Mouse (Mus musculus) liver, postnatal 0 days (tissue): ENCODE data around the gene Syncrip.

Experiments used
- CTCF ChIP-seq: sonication (generic); IDR thresholded peaks from 2 replicates; pipeline ENCODE4 v1.5.1; 2016; ENCODE audit warnings: antibody characterized with exemption, low read depth
- EP300 ChIP-seq: IDR thresholded peaks from 2 replicates; pipeline ENCODE4 v1.6.1; 2016; ENCODE audit warnings: antibody characterized with exemption, low read depth, mild to moderate bottlenecking

- TF ChIP-seq CTCF (no peak), EP300 (no peak)
These were observed 10.1 kb upstream of the Syncrip start for GRCm38 (mm10) chr9:88492522-88492921.
